Mouse (Mus musculus): ENCODE data around the gene Clasp2.
A peak's percentile ranks its signal among the peaks of the same experiment; 100 is the strongest.
"Not testable (repeated sequence)": the region's sequence is repeated elsewhere in the genome, so short reads cannot be mapped to it uniquely, and the experiment has no call there.

The Clasp2 gene

GRCm38 (mm10) chr9:113741108-113741636 is at the start of gene Clasp2:
Gene Clasp2, plus strand, starts transcription at chr9:113741473.
- peak; percentile 84 to 85 for DNase-seq (ENCODE audit: low spot score in 2 of 2)

GRCm38 (mm10) chr9:113701441-113702160 is 39.7 kb upstream of the Clasp2 start:
- no peak for DNase-seq (ENCODE audit: low spot score in 2 of 2)

GRCm38 (mm10) chr9:113706108-113706507 is 35.2 kb upstream of the Clasp2 start:
- no peak for DNase-seq (ENCODE audit: low spot score in 2 of 2)

- no peak for DNase-seq (ENCODE audit: low spot score in 2 of 2)
Measured at GRCm38 (mm10) chr9:113706841-113707240, 34.4 kb upstream of the Clasp2 start.

GRCm38 (mm10) chr9:113707481-113708360 is 33.6 kb upstream of the Clasp2 start, which contains the start of gene Pdcd6ip:
Gene Pdcd6ip, minus strand, starts transcription at chr9:113708259.
- DNase-seq (ENCODE audit: low spot score in 2 of 2) = peak; percentile 95 to 96

GRCm38 (mm10) chr9:113708361-113709280 is 32.7 kb upstream of the Clasp2 start:
- no peak for DNase-seq (ENCODE audit: low spot score in 2 of 2)

GRCm38 (mm10) chr9:113710871-113711270 is 30.4 kb upstream of the Clasp2 start:
- no peak for DNase-seq (ENCODE audit: low spot score in 2 of 2)

- peak; percentile 58 to 61 for DNase-seq (ENCODE audit: low spot score in 2 of 2)
Measured at GRCm38 (mm10) chr9:113719063-113719462, 22.2 kb upstream of the Clasp2 start.

GRCm38 (mm10) chr9:113724646-113725045 is 16.6 kb upstream of the Clasp2 start:
- no peak for DNase-seq (ENCODE audit: low spot score in 2 of 2)

- DNase-seq (ENCODE audit: low spot score in 2 of 2) = not testable (repeated sequence)
Measured at GRCm38 (mm10) chr9:113725609-113726008, 15.7 kb upstream of the Clasp2 start.

GRCm38 (mm10) chr9:113726131-113726530 is 15.1 kb upstream of the Clasp2 start:
- DNase-seq (ENCODE audit: low spot score in 2 of 2) = no peak

GRCm38 (mm10) chr9:113726991-113727680 is 14.1 kb upstream of the Clasp2 start:
- no peak for DNase-seq (ENCODE audit: low spot score in 2 of 2)

GRCm38 (mm10) chr9:113731540-113731939 is 9.7 kb upstream of the Clasp2 start:
- DNase-seq (ENCODE audit: low spot score in 2 of 2) = no peak

- DNase-seq (ENCODE audit: low spot score in 2 of 2) = no peak
Measured at GRCm38 (mm10) chr9:113735920-113736319, 5.4 kb upstream of the Clasp2 start.

GRCm38 (mm10) chr9:113738021-113738420 is 3.3 kb upstream of the Clasp2 start:
- peak; percentile 30 to 57 for DNase-seq (ENCODE audit: low spot score in 2 of 2)

GRCm38 (mm10) chr9:113738941-113739340 is 2.3 kb upstream of the Clasp2 start:
- DNase-seq (ENCODE audit: low spot score in 2 of 2) = no peak

- peak in 1 of 2 experiments; percentile 49 for DNase-seq (ENCODE audit: low spot score in 2 of 2)
Measured at GRCm38 (mm10) chr9:113741637-113742137, 414 bp downstream of the Clasp2 start.

- DNase-seq (ENCODE audit: low spot score in 2 of 2) = peak; percentile 56 to 64
Measured at GRCm38 (mm10) chr9:113742361-113742794, 1.1 kb downstream of the Clasp2 start.

- DNase-seq (ENCODE audit: low spot score in 2 of 2) = no peak
Measured at GRCm38 (mm10) chr9:113743291-113743690, 2.0 kb downstream of the Clasp2 start.

GRCm38 (mm10) chr9:113749356-113749755 is 8.1 kb downstream of the Clasp2 start:
- DNase-seq (ENCODE audit: low spot score in 2 of 2) = no peak

All from right cerebral cortex, postnatal 10 days (tissue).